Mouse (Mus musculus) E14TG2a.4 (cell line): ENCODE data around the gene Slc19a3.

ENCODE experiments used
- CTCF ChIP-seq: conservative IDR thresholded peaks from 2 replicates; pipeline ENCODE4 v1.5.1; 2014; ENCODE audit warnings: low read length
- NANOG ChIP-seq: IDR thresholded peaks from 2 replicates; pipeline ENCODE4 v1.6.1; 2014; ENCODE audit warnings: borderline replicate concordance, low read length, mixed read lengths
- POU5F1 ChIP-seq: IDR thresholded peaks from 2 replicates; pipeline ENCODE4 v1.6.1; 2014; ENCODE audit warnings: low read length, borderline replicate concordance

DNA sequence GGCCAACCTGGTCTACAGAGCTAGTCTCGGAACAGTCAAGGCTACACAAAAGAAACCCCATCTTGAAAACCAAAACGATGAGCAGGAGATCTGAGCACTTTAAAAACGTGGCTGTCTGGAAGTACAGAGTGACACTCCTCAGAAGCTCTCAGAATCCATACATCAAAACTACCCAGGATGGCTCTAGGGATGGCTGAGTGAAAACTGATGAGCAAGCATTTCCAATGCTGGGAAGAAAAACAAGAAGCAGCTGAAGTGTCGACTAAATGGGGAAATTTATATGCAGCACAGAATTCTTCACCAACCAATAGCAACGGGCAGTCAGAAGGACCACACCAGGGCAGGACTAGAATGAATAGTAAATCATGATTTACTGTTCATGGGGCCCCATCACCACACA, 3.7 kb downstream of the Slc19a3 start:
- TF ChIP-seq CTCF (no peak), POU5F1 (no peak), NANOG (no peak)
